Mouse (Mus musculus): ENCODE results near the gene Rin2. TPM values are rescaled to one million over a fixed set of nuclear protein-coding genes. Genes with fewer than 3 reads are reported as not detected.

Rin2 gene
- polyA plus RNA-seq, 1 experiment = 12.3 TPM

DNA sequence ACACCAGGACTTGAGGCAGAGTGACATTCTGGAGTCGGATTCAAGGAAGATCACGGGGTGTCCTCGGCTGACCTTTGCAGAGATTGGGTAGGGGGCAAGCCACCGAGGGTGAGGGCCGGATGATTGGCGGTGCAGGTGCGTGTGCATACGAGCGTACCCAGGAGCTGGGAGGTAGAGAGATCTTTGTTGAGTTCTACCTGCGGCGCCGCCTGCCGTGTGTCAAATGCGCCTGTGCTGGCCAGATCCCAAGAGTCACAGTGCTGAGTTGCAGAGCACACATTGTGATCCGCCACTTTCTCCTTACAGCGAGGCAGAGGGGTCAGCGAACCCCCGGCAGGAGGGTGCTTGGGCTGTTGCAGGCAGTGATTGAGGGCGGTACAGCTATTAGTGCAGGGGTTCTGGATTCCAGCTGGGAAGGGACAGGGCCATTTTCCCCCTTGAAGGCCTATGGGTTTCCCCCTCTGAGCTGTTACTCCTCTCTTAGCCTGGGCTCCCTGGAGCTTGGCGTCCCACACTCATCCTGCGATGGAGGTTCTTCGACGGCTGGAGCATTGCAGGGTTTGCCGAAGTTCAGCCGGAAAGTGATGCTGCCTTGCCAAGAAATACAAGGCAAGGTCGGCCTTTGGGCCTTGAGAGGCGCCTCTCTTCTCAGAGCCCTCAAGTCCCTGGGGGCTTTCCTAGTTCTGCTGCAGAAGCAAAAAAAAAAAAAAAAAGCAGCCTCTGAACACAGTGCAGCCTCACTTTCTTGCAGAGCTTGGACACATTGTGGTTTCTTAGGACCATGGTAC, 935 bp downstream of the Rin2 start:
- Histone ChIP-seq H3K4me1 (ENCODE audit: control insufficient read depth, insufficient read depth, low read length) (no peaks in the 10 kb centered on the region; the same call in 1 of the 2 replicates), H3K4me3 (replicated peaks; ENCODE audit: insufficient read depth, low read depth, low read length) (peak overlapping the region; percentile 64), H3K27ac (ENCODE audit: insufficient read depth, low read length) (no peak overlapping the region), H3K27me3 (ENCODE audit: control insufficient read depth, insufficient read depth, low read length) (no peaks in the 10 kb centered on the region; the same call in 1 of the 2 replicates)
- no peak for TF ChIP-seq CTCF (IDR thresholded peaks at IDR 0.05; ENCODE audit: borderline replicate concordance, insufficient read depth, low read depth, low read length)
- TF ChIP-seq POLR2A (IDR thresholded peaks at IDR 0.05; ENCODE audit: borderline replicate concordance, insufficient read depth, low read length) = no peak
- 12% methylated on average over 27 of the region's 27 CpGs for WGBS
- DNase-seq = peak in 1 of 2 experiments; percentile 30

GRCm38 (mm10) chr2:145676544-145676925, 1.5 kb downstream of the Rin2 start:
- H3K4me3 ChIP-seq (replicated peaks; ENCODE audit: insufficient read depth, low read depth, low read length) = no peak overlapping the region
- H3K27me3 ChIP-seq (ENCODE audit: control insufficient read depth, insufficient read depth, low read length) = no peaks in the 10 kb centered on the region; the same call in 1 of the 2 replicates
- WGBS = 93% methylated on average over 3 of the region's 3 CpGs
- H3K27ac ChIP-seq (ENCODE audit: insufficient read depth, low read length) = no peak overlapping the region
- TF ChIP-seq POLR2A (IDR thresholded peaks at IDR 0.05; ENCODE audit: borderline replicate concordance, insufficient read depth, low read length) = no peak
- TF ChIP-seq CTCF (IDR thresholded peaks at IDR 0.05; ENCODE audit: borderline replicate concordance, insufficient read depth, low read depth, low read length) = no peak
- H3K4me1 ChIP-seq (ENCODE audit: control insufficient read depth, insufficient read depth, low read length) = no peaks in the 10 kb centered on the region; the same call in 1 of the 2 replicates
- DNase-seq = no peak

DNA sequence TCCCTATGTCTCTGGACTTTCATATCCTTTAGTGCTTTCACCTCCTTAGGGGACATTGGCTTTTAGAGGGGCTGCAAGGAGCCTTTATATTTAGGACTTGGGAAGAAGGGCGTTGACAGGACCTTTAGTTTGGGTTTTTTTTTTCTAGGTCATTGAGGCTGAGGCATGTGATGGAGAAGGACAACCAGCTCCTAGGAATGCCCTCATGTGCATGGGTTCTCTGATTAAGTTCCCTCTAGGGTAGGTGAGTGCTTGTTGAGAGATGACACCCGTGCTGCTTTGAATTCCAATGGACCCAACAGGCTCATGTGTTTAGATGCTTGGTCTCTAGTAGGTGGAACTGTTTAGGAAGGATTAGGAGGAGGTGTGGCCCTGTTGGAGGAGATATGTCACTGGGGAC, 1.9 kb downstream of the Rin2 start:
- WGBS = 91% methylated on average over 2 of the region's 2 CpGs
- H3K27me3 ChIP-seq (ENCODE audit: control insufficient read depth, insufficient read depth, low read length) = no peaks in the 10 kb centered on the region; the same call in 1 of the 2 replicates
- DNase-seq = no peak

DNA sequence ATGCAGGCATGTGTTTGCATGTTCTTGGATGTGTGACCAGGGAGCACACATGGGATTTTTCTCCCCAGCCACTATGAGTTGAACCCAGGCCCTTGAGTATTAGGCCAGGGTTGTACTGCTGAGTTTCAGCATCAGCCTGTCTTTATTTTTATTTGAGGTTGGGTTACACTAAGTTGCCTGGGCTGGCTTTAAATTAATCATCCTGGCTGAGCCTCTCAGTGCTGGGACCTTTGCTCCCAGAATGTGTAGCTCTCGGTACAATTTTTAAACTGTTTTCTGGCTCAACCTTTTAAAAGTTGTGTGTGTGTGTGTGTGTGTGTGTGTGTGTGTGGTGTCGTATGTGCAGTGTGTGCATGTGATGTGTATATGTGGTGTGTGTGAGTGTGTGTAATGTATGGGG, 5.1 kb downstream of the Rin2 start:
- no peak overlapping the region for H3K27ac ChIP-seq (ENCODE audit: insufficient read depth, low read length)
- no peak overlapping the region for H3K4me3 ChIP-seq (replicated peaks; ENCODE audit: insufficient read depth, low read depth, low read length)
- DNase-seq = no peak
- H3K4me1 ChIP-seq (ENCODE audit: control insufficient read depth, insufficient read depth, low read length) = no peaks in the 10 kb centered on the region; the same call in 1 of the 2 replicates
- no peaks in the 10 kb centered on the region; the same call in 1 of the 2 replicates for H3K27me3 ChIP-seq (ENCODE audit: control insufficient read depth, insufficient read depth, low read length)
- TF ChIP-seq POLR2A (IDR thresholded peaks at IDR 0.05; ENCODE audit: borderline replicate concordance, insufficient read depth, low read length) (no peak), CTCF (IDR thresholded peaks at IDR 0.05; ENCODE audit: borderline replicate concordance, insufficient read depth, low read depth, low read length) (no peak)
- 89% methylated on average over 2 of the region's 2 CpGs for WGBS

More for the DNA sequence above, 1.9 kb downstream of the Rin2 start:
- Histone ChIP-seq H3K4me1 (ENCODE audit: control insufficient read depth, insufficient read depth, low read length) (no peaks in the 10 kb centered on the region; the same call in 1 of the 2 replicates), H3K27ac (ENCODE audit: insufficient read depth, low read length) (no peak overlapping the region), H3K4me3 (replicated peaks; ENCODE audit: insufficient read depth, low read depth, low read length) (no peak overlapping the region)
- TF ChIP-seq CTCF (IDR thresholded peaks at IDR 0.05; ENCODE audit: borderline replicate concordance, insufficient read depth, low read depth, low read length) (no peak), POLR2A (IDR thresholded peaks at IDR 0.05; ENCODE audit: borderline replicate concordance, insufficient read depth, low read length) (no peak)

DNA sequence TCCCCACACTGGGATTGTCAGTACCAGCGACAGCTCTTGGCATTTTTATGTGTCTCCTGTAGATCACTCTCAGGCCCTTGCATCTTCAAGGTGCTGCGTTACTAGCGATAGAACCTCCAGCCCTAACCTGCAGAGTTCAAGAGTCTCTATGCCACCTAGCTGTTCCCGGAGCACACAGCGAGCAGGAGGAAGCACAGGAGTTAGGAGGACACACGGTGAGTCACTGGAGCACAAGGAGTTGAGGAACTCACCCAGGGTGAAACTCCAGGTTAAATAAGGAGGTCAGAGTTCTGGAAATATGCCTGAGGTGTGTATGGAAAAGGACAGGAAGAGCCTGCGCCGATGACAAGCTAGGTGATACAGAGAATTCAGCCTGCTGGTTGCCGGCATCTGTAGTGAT, 5.7 kb downstream of the Rin2 start:
- TF ChIP-seq CTCF (IDR thresholded peaks at IDR 0.05; ENCODE audit: borderline replicate concordance, insufficient read depth, low read depth, low read length) (no peak), POLR2A (IDR thresholded peaks at IDR 0.05; ENCODE audit: borderline replicate concordance, insufficient read depth, low read length) (no peak)
- 88% methylated on average over 9 of the region's 9 CpGs for WGBS
- no peak for DNase-seq
- Histone ChIP-seq H3K4me1 (ENCODE audit: control insufficient read depth, insufficient read depth, low read length) (no peaks in the 10 kb centered on the region; the same call in 1 of the 2 replicates), H3K27me3 (ENCODE audit: control insufficient read depth, insufficient read depth, low read length) (no peaks in the 10 kb centered on the region), H3K4me3 (replicated peaks; ENCODE audit: insufficient read depth, low read depth, low read length) (no peak overlapping the region), H3K27ac (ENCODE audit: insufficient read depth, low read length) (no peak overlapping the region)

GRCm38 (mm10) chr2:145681626-145682025, 6.6 kb downstream of the Rin2 start:
- Histone ChIP-seq H3K27me3 (ENCODE audit: control insufficient read depth, insufficient read depth, low read length) (no peaks in the 10 kb centered on the region), H3K27ac (ENCODE audit: insufficient read depth, low read length) (no peak overlapping the region), H3K4me3 (replicated peaks; ENCODE audit: insufficient read depth, low read depth, low read length) (no peak overlapping the region), H3K4me1 (ENCODE audit: control insufficient read depth, insufficient read depth, low read length) (no peaks in the 10 kb centered on the region)
- TF ChIP-seq POLR2A (IDR thresholded peaks at IDR 0.05; ENCODE audit: borderline replicate concordance, insufficient read depth, low read length) = no peak
- TF ChIP-seq CTCF (IDR thresholded peaks at IDR 0.05; ENCODE audit: borderline replicate concordance, insufficient read depth, low read depth, low read length) = no peak
- no peak for DNase-seq
- WGBS = 90% methylated on average over 4 of the region's 4 CpGs

GRCm38 (mm10) chr2:145682924-145683323, 7.9 kb downstream of the Rin2 start:
- H3K27me3 ChIP-seq (ENCODE audit: control insufficient read depth, insufficient read depth, low read length) = no peaks in the 10 kb centered on the region
- TF ChIP-seq POLR2A (IDR thresholded peaks at IDR 0.05; ENCODE audit: borderline replicate concordance, insufficient read depth, low read length) (no peak), CTCF (IDR thresholded peaks at IDR 0.05; ENCODE audit: borderline replicate concordance, insufficient read depth, low read depth, low read length) (no peak)
- H3K4me3 ChIP-seq (replicated peaks; ENCODE audit: insufficient read depth, low read depth, low read length) = no peak overlapping the region
- DNase-seq = no peak
- no peaks in the 10 kb centered on the region for H3K4me1 ChIP-seq (ENCODE audit: control insufficient read depth, insufficient read depth, low read length)
- WGBS = 95% methylated on average over 3 of the region's 3 CpGs
- no peak overlapping the region for H3K27ac ChIP-seq (ENCODE audit: insufficient read depth, low read length)

DNA sequence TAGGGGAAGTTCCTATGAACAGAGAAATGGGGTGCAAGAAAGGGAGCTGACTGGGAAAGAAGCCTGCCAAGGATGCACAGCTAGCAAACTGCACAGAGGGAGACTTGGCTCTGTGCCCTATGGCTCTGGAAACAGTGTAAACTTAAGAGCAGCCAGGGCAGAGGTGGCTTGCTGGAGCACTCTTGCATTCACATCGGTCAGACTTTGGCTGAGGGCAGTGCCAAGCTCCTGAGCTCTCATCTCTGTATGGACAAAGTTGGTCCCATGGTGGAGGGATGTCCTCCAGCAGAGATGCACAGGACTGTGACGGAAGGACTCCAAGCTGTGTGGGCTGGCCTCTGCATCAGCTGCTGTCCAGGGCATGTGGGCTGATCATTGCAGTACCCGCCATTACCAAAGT, 8.5 kb downstream of the Rin2 start:
- WGBS = 26% methylated on average over 3 of the region's 3 CpGs
- H3K27ac ChIP-seq (ENCODE audit: insufficient read depth, low read length) = no peak overlapping the region
- H3K27me3 ChIP-seq (ENCODE audit: control insufficient read depth, insufficient read depth, low read length) = no peaks in the 10 kb centered on the region
- DNase-seq = no peak
- H3K4me3 ChIP-seq (replicated peaks; ENCODE audit: insufficient read depth, low read depth, low read length) = no peak overlapping the region
- no peaks in the 10 kb centered on the region for H3K4me1 ChIP-seq (ENCODE audit: control insufficient read depth, insufficient read depth, low read length)
- no peak for TF ChIP-seq CTCF (IDR thresholded peaks at IDR 0.05; ENCODE audit: borderline replicate concordance, insufficient read depth, low read depth, low read length)
- no peak for TF ChIP-seq POLR2A (IDR thresholded peaks at IDR 0.05; ENCODE audit: borderline replicate concordance, insufficient read depth, low read length)
